Mouse (Mus musculus) CH12.LX (cell line): ENCODE data around the gene Idh2. TPM values are rescaled to one million over a fixed set of nuclear protein-coding genes. Genes with fewer than 3 reads are reported as not detected.

Experiments used
- DNase-seq: peaks from one replicate; pipeline ENCODE4 v3.0.0-alpha.2; 2013; ENCODE audit errors: extremely low read depth
- H3K27ac ChIP-seq: 2 replicates; pipeline ENCODE4 v1.5.1; 2012; ENCODE audit warnings: low read depth, mild to moderate bottlenecking, control low read depth, moderate library complexity; ENCODE audit not compliant: insufficient read depth
- H3K27me3 ChIP-seq: replicated peaks from 2 replicates; pipeline ENCODE3; 2012; ENCODE audit warnings: inconsistent platforms
- H3K36me3 ChIP-seq, 2 experiments: replicated peaks in 1 of 2; 2 replicates each; pipeline versions ENCODE3 to v1.6.1; 2012; ENCODE audit warnings: inconsistent platforms in 1 of 2, low read length in 1 of 2, mild to moderate bottlenecking in 1 of 2, mixed read lengths in 1 of 2, moderate library complexity in 1 of 2; ENCODE audit not compliant: control insufficient read depth in 1 of 2, insufficient read depth in 1 of 2
- H3K4me1 ChIP-seq, 2 experiments: 2 replicates each; pipeline ENCODE4 v1.6.1; 2012; ENCODE audit warnings: inconsistent platforms in 1 of 2, moderate library complexity in 1 of 2; ENCODE audit not compliant: insufficient read depth in 2 of 2, control insufficient read depth in 1 of 2
- H3K4me2 ChIP-seq: 2 replicates; pipeline ENCODE4 v1.6.1; 2012; ENCODE audit warnings: low read depth, mild to moderate bottlenecking, control low read depth; ENCODE audit not compliant: poor library complexity, insufficient read depth, severe bottlenecking
- H3K4me3 ChIP-seq, 3 experiments: fragments of 150-350 bp in 1 of 3; sonication (generic) in 1 of 3; replicated peaks in 1 of 3; 2 replicates each; pipeline versions ENCODE3 to v1.5.1; 2011 to 2012; ENCODE audit warnings: low read depth in 2 of 3, low read length in 2 of 3, mild to moderate bottlenecking in 2 of 3, moderate library complexity in 2 of 3, control low read depth in 1 of 3, improper control_type of control experiment in 1 of 3, inconsistent platforms in 1 of 3, mixed read lengths in 1 of 3; ENCODE audit not compliant: poor library complexity in 1 of 3
- H3K79me2 ChIP-seq: replicated peaks from 2 replicates; pipeline ENCODE4 v1.6.1; 2012; ENCODE audit warnings: mild to moderate bottlenecking, moderate library complexity; ENCODE audit not compliant: control insufficient read depth, poor library complexity, insufficient read depth, severe bottlenecking; ENCODE audit errors: extremely low read depth
- H3K9ac ChIP-seq: 2 replicates; pipeline ENCODE4 v1.6.1; 2012; ENCODE audit warnings: low read depth, mild to moderate bottlenecking, control low read depth, moderate library complexity; ENCODE audit not compliant: insufficient read depth
- H3K9me3 ChIP-seq: replicated peaks from 2 replicates; pipeline ENCODE3; 2012; ENCODE audit warnings: low read length, inconsistent platforms, mixed read lengths
- CHD2 ChIP-seq: IDR thresholded peaks from 2 replicates; pipeline ENCODE4 v1.6.1; 2011; ENCODE audit warnings: low read length, improper control_type of control experiment
- E2F4 ChIP-seq: IDR thresholded peaks from 2 replicates; pipeline ENCODE4 v1.6.1; 2011; ENCODE audit warnings: low read depth, low read length, improper control_type of control experiment; ENCODE audit not compliant: insufficient replicate concordance
- EP300 ChIP-seq: IDR thresholded peaks from 2 replicates; pipeline ENCODE4 v1.6.1; 2011; ENCODE audit warnings: low read length, improper control_type of control experiment
- ETS1 ChIP-seq: conservative IDR thresholded peaks from 2 replicates; pipeline ENCODE4 v1.6.1; 2012; ENCODE audit warnings: low read depth, mild to moderate bottlenecking, inconsistent platforms, low read length, improper control_type of control experiment, moderate library complexity
- HCFC1 ChIP-seq: IDR thresholded peaks from 2 replicates; pipeline ENCODE4 v1.6.1; 2012; ENCODE audit warnings: low read depth, mild to moderate bottlenecking, inconsistent platforms, low read length, improper control_type of control experiment
- JUND ChIP-seq: conservative IDR thresholded peaks from 2 replicates; pipeline ENCODE4 v1.6.1; 2011; ENCODE audit warnings: low read depth, low read length, improper control_type of control experiment
- KAT2A ChIP-seq: IDR thresholded peaks from 2 replicates; pipeline ENCODE4 v1.6.1; 2012; ENCODE audit warnings: low read length, improper control_type of control experiment, inconsistent platforms; ENCODE audit not compliant: insufficient replicate concordance
- MAFK ChIP-seq: IDR thresholded peaks from 2 replicates; pipeline ENCODE4 v1.6.1; 2011; ENCODE audit warnings: low read length, improper control_type of control experiment; ENCODE audit not compliant: insufficient replicate concordance
- MAX ChIP-seq: IDR thresholded peaks from 2 replicates; pipeline ENCODE4 v1.6.1; 2011; ENCODE audit warnings: low read length, improper control_type of control experiment
- MEF2A ChIP-seq: IDR thresholded peaks from 2 replicates; pipeline ENCODE4 v1.6.1; 2014; ENCODE audit warnings: low read depth, mild to moderate bottlenecking, inconsistent platforms, low read length, improper control_type of control experiment, borderline replicate concordance
- MYC ChIP-seq: IDR thresholded peaks from 2 replicates; pipeline ENCODE4 v1.6.1; 2011; ENCODE audit warnings: low read depth, mild to moderate bottlenecking, improper control_type of control experiment, low read length
- PAX5 ChIP-seq: IDR thresholded peaks from 2 replicates; pipeline ENCODE4 v1.6.1; 2012; ENCODE audit warnings: low read length, inconsistent platforms, mixed read lengths
- POLR2AphosphoS2 ChIP-seq: IDR thresholded peaks from 2 replicates; pipeline ENCODE4 v1.6.1; 2011; ENCODE audit warnings: low read depth, low read length, improper control_type of control experiment
- RCOR1 ChIP-seq: conservative IDR thresholded peaks from 2 replicates; pipeline ENCODE4 v1.6.1; 2012; ENCODE audit warnings: low read depth, mild to moderate bottlenecking, inconsistent platforms, low read length, improper control_type of control experiment
- SIN3A ChIP-seq: IDR thresholded peaks from 2 replicates; pipeline ENCODE4 v1.6.1; 2012; ENCODE audit warnings: low read length, improper control_type of control experiment, inconsistent platforms
- TBP ChIP-seq: conservative IDR thresholded peaks from 2 replicates; pipeline ENCODE4 v1.6.1; 2011; ENCODE audit warnings: low read depth, low read length, improper control_type of control experiment
- TCF12 ChIP-seq: IDR thresholded peaks from 2 replicates; pipeline ENCODE4 v1.6.1; 2014; ENCODE audit warnings: low read depth, mild to moderate bottlenecking, inconsistent platforms, low read length, improper control_type of control experiment
- USF1 ChIP-seq: IDR thresholded peaks from 2 replicates; pipeline ENCODE4 v1.6.1; 2014; ENCODE audit warnings: low read depth, mild to moderate bottlenecking, inconsistent platforms, low read length, improper control_type of control experiment
- ZC3H11A ChIP-seq: IDR thresholded peaks from 2 replicates; pipeline ENCODE4 v1.6.1; 2012; ENCODE audit warnings: low read depth, mild to moderate bottlenecking, inconsistent platforms, low read length, improper control_type of control experiment
- ZKSCAN1 ChIP-seq: IDR thresholded peaks from 2 replicates; pipeline ENCODE4 v1.6.1; 2012; ENCODE audit warnings: low read depth, inconsistent platforms, low read length, improper control_type of control experiment, borderline replicate concordance
- dilution Hi-C: fragments of 300-500 bp; cut with MboI; formaldehyde crosslinking; loops from 2 replicates; pipeline ENCODE4 v1.14.3; 2020; ENCODE audit warnings: low sequenced_read_pairs; ENCODE audit not compliant: extremely low pct_unique_long_range_greater_than_20kb, extremely low pct_ligation_motif_present
- in situ Hi-C: fragments of 300-500 bp; cut with MboI; formaldehyde crosslinking; loops from 3 replicates; pipeline ENCODE4 v1.14.3; 2019; ENCODE audit warnings: low sequenced_read_pairs, low pct_ligation_motif_present, low pct_unique_long_range_greater_than_20kb, mixed read lengths
- polyA plus RNA-seq: library from polyadenylated mRNA; unstranded; fragments of >175 nt; gene quantifications from 2 replicates; pipeline ENCODE4 v1.2.1, GENCODE M21; 2012; ENCODE audit warnings: low read depth; ENCODE audit not compliant: insufficient read length
- total RNA-seq, 2 experiments: library from RNA; depleted of rRNA; stranded (reverse); fragments of 300-350 nt in 1 of 2; fragments of >200 nt in 1 of 2; gene quantifications; 2 replicates each; pipeline ENCODE4 v1.2.3; 2012 to 2014

Gene Idh2
- total and polyA plus RNA-seq, 3 experiments, result 13.6 to 96.4 (median 21.5) TPM

DNA sequence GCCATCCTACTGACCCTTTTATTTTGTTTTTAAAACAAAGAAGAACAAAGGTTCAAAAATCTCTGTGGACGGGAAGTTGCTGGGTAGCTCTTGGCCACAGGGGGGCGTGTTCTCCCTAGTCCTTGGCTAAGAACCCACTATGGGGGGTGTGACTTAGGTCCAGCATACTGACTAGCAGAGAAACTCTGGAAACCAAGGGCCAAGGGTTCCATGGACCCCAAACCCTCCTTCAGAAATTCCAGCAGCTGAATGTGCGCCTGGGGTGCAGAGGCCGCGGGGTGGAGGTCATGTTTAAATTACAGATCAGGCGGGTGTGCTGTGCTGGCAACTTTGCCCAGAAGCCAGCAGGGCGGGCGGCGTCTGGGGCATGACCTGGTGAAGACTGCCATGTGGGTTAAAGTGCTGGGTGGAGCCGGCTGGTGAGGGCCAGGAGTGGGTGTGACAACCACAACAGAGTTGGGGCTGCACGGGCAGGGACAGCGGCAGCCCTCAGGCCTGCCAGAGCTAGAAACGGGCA is 41.6 kb upstream of the Idh2 start (continued):
- no peak for TF ChIP-seq SIN3A
- peak; percentile 58 for TF ChIP-seq ZC3H11A
- no peak for TF ChIP-seq HCFC1
- TF ChIP-seq POLR2AphosphoS2, result no peak
- TF ChIP-seq JUND, result no peak
- TF ChIP-seq MEF2A, result no peak
- no peak for TF ChIP-seq ZKSCAN1
- no peak for TF ChIP-seq CHD2
- no peak for TF ChIP-seq MAX
- TF ChIP-seq ETS1, result no peak
- no peak for TF ChIP-seq TBP

DNA sequence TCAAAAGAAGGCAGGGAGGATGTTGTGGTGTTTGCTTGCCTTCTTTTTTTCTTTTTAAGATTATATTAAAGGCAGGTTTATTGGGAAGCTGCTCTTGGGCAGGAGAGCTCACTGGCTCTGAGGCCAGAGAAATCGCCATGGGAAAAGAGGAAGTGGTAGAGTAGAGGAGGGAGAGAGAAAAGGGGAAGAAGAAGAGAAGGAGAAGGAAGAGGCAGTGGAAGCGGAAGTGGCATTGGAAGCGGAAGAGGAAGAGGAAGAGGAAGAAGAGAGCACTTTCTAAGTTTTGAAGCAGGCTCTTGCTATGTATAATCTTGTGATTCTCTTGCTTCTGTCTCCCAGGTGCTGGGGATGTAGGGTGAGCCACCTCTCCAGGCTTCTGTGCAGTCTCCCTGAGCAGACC is 39.5 kb upstream of the Idh2 start:
- H3K9ac ChIP-seq, result no peak overlapping the region
- H3K27ac ChIP-seq, result no peak overlapping the region
- no peaks in the 10 kb centered on the region for H3K36me3 ChIP-seq
- no peaks in the 10 kb centered on the region for H3K79me2 ChIP-seq
- H3K4me2 ChIP-seq, result no peak overlapping the region
- no peak for DNase-seq
- H3K9me3 ChIP-seq, result peaks cover 5% of the 10 kb centered on the region
- H3K4me1 ChIP-seq, result peaks cover 6 to 16% of the 10 kb centered on the region in 2 experiments
- TF ChIP-seq HCFC1 (no peak), EP300 (no peak), TCF12 (no peak), MEF2A (no peak), MYC (no peak), POLR2AphosphoS2 (no peak), RCOR1 (no peak), SIN3A (no peak), PAX5 (no peak), MAX (no peak), MAFK (no peak), USF1 (no peak), KAT2A (no peak), ZC3H11A (no peak), E2F4 (no peak)
- TF ChIP-seq, all 38 proteins: peak for 0
- Histone ChIP-seq H3K4me3 (no peak overlapping the region), H3K27me3 (peaks cover 2% of the 10 kb centered on the region)
- in situ Hi-C loops (no loop called here), dilution Hi-C loops (no loop called here)
